Mouse (Mus musculus): ENCODE results near the gene Ipo4.

DNA sequence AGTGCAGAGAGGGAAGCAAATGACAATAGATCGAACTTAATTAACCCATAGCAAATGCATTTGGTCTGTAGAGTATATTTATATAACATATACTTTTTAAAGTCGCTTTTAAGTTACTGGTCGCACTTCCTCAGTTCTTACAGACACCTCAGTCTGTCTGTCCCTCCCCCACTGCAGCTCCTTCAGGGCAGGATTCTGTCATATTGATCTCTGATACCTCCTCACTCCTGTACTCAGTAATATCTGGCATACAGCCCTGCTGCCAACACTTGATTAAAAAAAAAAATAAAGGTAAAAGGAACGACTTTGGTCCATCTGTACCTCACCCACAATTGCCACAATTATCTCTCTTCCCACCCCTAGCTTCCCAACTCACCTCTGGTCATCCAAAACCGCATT, 51.5 kb downstream of the Ipo4 start:
- TF ChIP-seq CTCF (IDR thresholded peaks at IDR 0.05; ENCODE audit: borderline replicate concordance, insufficient read depth, low read depth, low read length) (no peak), POLR2A (IDR thresholded peaks at IDR 0.05; ENCODE audit: borderline replicate concordance, insufficient read depth, low read length) (no peak)
